Mouse (Mus musculus) kidney, postnatal 25 days (tissue): ENCODE measurements at regions not wholly inside any gene's neighbourhood (a gene's known extent, or its start where the extent isn't known, plus 50 kb on each side); places are given as distances from the start of the nearest gene placed in this dataset.
A peak's percentile ranks its signal among the peaks of the same experiment; 100 is the strongest.

Source experiments
- DNase-seq, 2 experiments: peaks; one replicate each; pipeline ENCODE4 v3.0.0; 2021; ENCODE audit warnings: mixed read lengths in 2 of 2

DNA sequence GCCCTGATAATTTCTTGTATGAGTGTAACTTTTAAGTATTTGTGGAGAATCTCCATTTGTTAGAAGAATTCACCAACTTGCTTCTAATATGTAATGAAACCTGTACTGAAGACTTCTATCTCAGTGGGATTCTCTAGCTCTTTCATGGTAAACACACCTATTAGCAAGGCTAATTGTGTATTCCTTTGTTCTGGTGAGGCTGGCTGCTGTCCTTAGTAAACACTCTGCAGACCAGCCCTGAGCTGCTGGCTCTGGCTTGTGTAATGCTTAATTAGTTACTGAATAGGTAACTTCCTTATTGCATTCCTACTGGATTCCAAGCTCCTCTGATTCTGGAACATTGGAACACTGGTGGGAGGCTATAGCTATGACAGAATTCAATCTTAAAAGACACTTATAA, 1342.2 kb downstream of the Trim52 start:
- DNase-seq, result peak in 1 of 2 experiments; percentile 32
